Mouse (Mus musculus) heart, adult 2 months (tissue): ENCODE results near the gene Irf2.

Source experiments
- CTCF ChIP-seq: fragments of 200-600 bp; IDR thresholded peaks from 2 replicates; pipeline ENCODE4 v1.8.1; 2022; ENCODE audit warnings: antibody characterized with exemption, mild to moderate bottlenecking, moderate library complexity
- EP300 ChIP-seq: fragments of 200-500 bp; IDR thresholded peaks from 2 replicates; pipeline ENCODE4 v1.6.1; 2011; ENCODE audit warnings: low read depth, low read length, control low read depth; ENCODE audit not compliant: insufficient read depth
- POLR2A ChIP-seq: fragments of 200-500 bp; IDR thresholded peaks from 2 replicates; pipeline ENCODE4 v1.6.1; 2011; ENCODE audit warnings: mild to moderate bottlenecking, low read depth, low read length, control low read depth; ENCODE audit not compliant: insufficient read depth

- TF ChIP-seq CTCF (no peak), POLR2A (no peak), EP300 (no peak)
Measured at GRCm38 (mm10) chr8:46862508-46862907, 123.0 kb downstream of the Irf2 start.
